ENCODE assay signal across 11 mouse cellular contexts in the genomic region with DNA sequence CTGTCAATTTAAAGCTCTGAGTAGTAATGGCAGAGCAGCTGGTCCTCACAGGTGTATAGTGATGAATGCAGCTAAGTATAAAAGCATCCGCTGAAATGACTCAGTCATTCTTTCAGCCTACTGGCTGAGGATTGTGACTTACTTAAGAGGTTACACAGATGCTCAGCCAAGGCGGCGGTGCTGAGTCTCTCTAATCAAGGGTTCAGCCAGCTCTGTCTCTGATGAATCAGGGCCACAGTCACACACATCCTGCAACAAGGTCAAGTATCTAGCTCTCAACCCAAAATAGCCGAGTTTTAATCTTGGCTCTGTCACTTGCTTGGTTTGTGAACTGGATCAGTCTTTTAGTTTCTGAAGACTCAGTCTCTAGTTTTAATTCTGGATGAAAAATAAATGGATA.
A peak's percentile ranks its signal among the peaks of the same experiment; 100 is the strongest.
DNase-seq lines count a peak whose midpoint lies in the region.
"Had no signal": no experiment of that assay in that cellular context is flagged by ENCODE, and none has a peak within 500 bp of the region (broad histone marks: within the 10 kb centered on the region; RNA-seq: fewer than 3 reads in every experiment).

No protein-coding gene starts in this region.

- DNase-seq in kidney, postnatal 10 days = peak; percentile 12
- DNase-seq in kidney, adult 9 months = no peak
- peak; percentile 4 for DNase-seq in right cerebral cortex, postnatal 25 days
- no peak for DNase-seq in right cerebral cortex, postnatal 4 days
- DNase-seq in adrenal gland, postnatal 25 days = peak; percentile 37
- DNase-seq in left cerebral cortex, adult 11 months (ENCODE audit: low spot score) = no peak
- DNase-seq in cerebellum, adult 11 months = no peak
- DNase-seq: cerebellum, adult 11-12 months; cerebellum, postnatal 10 days; liver, postnatal 0 days; thymus, adult 2 months had no signal

Comparison
In these comparisons a context has a peak if more than half of its experiments do, and no peak if none do; other contexts are left out.
1. DNase-seq: peak in kidney, postnatal 10 days (single experiment), right cerebral cortex, postnatal 25 days (single experiment) and adrenal gland, postnatal 25 days (single experiment); none in kidney, adult 9 months (single experiment), right cerebral cortex, postnatal 4 days (single experiment), left cerebral cortex, adult 11 months (single experiment) and cerebellum, adult 11 months (single experiment).